Mouse (Mus musculus) myocyte (in vitro differentiated cells): ENCODE measurements around the gene Hist1h4j. TPM values are rescaled to one million over a fixed set of nuclear protein-coding genes. Genes with fewer than 3 reads are reported as not detected.

Experiments
- H3K27me3 ChIP-seq: one replicate; pipeline ENCODE4 v1.6.1; 2011; ENCODE audit not compliant: control insufficient read depth, insufficient read depth, insufficient read length
- H3K36me3 ChIP-seq: one replicate; pipeline ENCODE4 v1.6.1; 2011; ENCODE audit not compliant: control insufficient read depth, insufficient read depth
- H3K4me2 ChIP-seq: one replicate; pipeline ENCODE4 v1.6.1; 2011; ENCODE audit warnings: low read depth, control low read depth
- H3K4me3 ChIP-seq: one replicate; pipeline ENCODE4 v1.5.1; 2011; ENCODE audit warnings: mild to moderate bottlenecking, control low read depth, moderate library complexity
- H3K79me2 ChIP-seq: one replicate; pipeline ENCODE4 v1.6.1; 2011; ENCODE audit not compliant: control insufficient read depth, insufficient read depth
- H3ac ChIP-seq: one replicate; pipeline ENCODE4 v1.6.1; 2011; ENCODE audit not compliant: control insufficient read depth, insufficient read length
- CEBPB ChIP-seq: IDR thresholded peaks from 2 replicates; pipeline ENCODE4 v1.6.1; 2011; ENCODE audit warnings: mild to moderate bottlenecking, moderate library complexity; ENCODE audit not compliant: poor library complexity, insufficient read depth, severe bottlenecking
- E2F4 ChIP-seq: IDR thresholded peaks from one replicate; pipeline ENCODE4 v1.6.1; 2011; ENCODE audit warnings: mild to moderate bottlenecking, control low read depth, moderate library complexity; ENCODE audit not compliant: insufficient read depth
- MAX ChIP-seq: IDR thresholded peaks from one replicate; pipeline ENCODE4 v1.6.1; 2011; ENCODE audit warnings: low read depth, mild to moderate bottlenecking, control low read depth
- MYOD1 ChIP-seq, 3 experiments: IDR thresholded peaks; one replicate each; pipeline ENCODE4 v1.6.1; 2011; ENCODE audit warnings: control low read depth in 2 of 3, low read depth in 2 of 3, mild to moderate bottlenecking in 2 of 3, moderate library complexity in 1 of 3; ENCODE audit not compliant: insufficient read length in 2 of 3, control insufficient read depth in 1 of 3
- MYOG ChIP-seq, 3 experiments: IDR thresholded peaks; one replicate each; pipeline ENCODE4 v1.6.1; 2011; ENCODE audit warnings: control low read depth in 2 of 3, low read depth in 2 of 3, mild to moderate bottlenecking in 2 of 3; ENCODE audit not compliant: insufficient read length in 2 of 3, control insufficient read depth in 1 of 3, insufficient read depth in 1 of 3
- POLR2A ChIP-seq: IDR thresholded peaks from one replicate; pipeline ENCODE4 v1.6.1; 2011; ENCODE audit warnings: low read depth, mild to moderate bottlenecking, control low read depth, moderate library complexity; ENCODE audit not compliant: insufficient read length
- POLR2AphosphoS2 ChIP-seq: IDR thresholded peaks from one replicate; pipeline ENCODE4 v1.6.1; 2011; ENCODE audit warnings: low read depth, control low read depth; ENCODE audit not compliant: insufficient read length
- REST ChIP-seq: IDR thresholded peaks from one replicate; pipeline ENCODE4 v1.6.1; 2011; ENCODE audit warnings: mild to moderate bottlenecking, control low read depth, moderate library complexity; ENCODE audit not compliant: insufficient read depth, insufficient read length
- SRF ChIP-seq: IDR thresholded peaks from one replicate; pipeline ENCODE4 v1.6.1; 2011; ENCODE audit warnings: low read depth; ENCODE audit not compliant: control insufficient read depth, insufficient read length
- TCF12 ChIP-seq: IDR thresholded peaks from one replicate; pipeline ENCODE4 v1.6.1; 2011; ENCODE audit warnings: mild to moderate bottlenecking, control low read depth; ENCODE audit not compliant: poor library complexity, insufficient read depth, severe bottlenecking
- TCF3 ChIP-seq: IDR thresholded peaks from one replicate; pipeline ENCODE4 v1.6.1; 2011; ENCODE audit warnings: low read depth, control low read depth; ENCODE audit not compliant: insufficient read length
- USF1 ChIP-seq: IDR thresholded peaks from one replicate; pipeline ENCODE4 v1.6.1; 2011; ENCODE audit warnings: low read depth, mild to moderate bottlenecking, control low read depth, moderate library complexity
- polyA plus RNA-seq: library from polyadenylated mRNA; unstranded; fragments of >200 nt; fragmentation: generic; extraction: Trizol; gene quantifications from one replicate; pipeline ENCODE4 v1.2.1, GENCODE M21; 2012; ENCODE audit warnings: missing spikeins

The Hist1h4j gene
- polyA plus RNA-seq, 1 experiment: 1.3 TPM

- H3K4me3 ChIP-seq: peak overlapping the region; percentile 12
- H3K27me3 ChIP-seq: no peaks in the 10 kb centered on the region
- TF ChIP-seq MYOG (IDR thresholded peaks at IDR 0.05; ENCODE audit: control insufficient read depth in 1 of 3, insufficient read depth in 1 of 3, insufficient read length in 2 of 3, low read depth in 2 of 3) (no peak), POLR2AphosphoS2 (no peak), MAX (no peak), E2F4 (no peak), USF1 (no peak), SRF (no peak), REST (no peak), POLR2A (no peak), TCF3 (no peak), TCF12 (no peak)
Observed at GRCm38 (mm10) chr13:21722993-21723836, 11.6 kb upstream of the Hist1h4j start.

GRCm38 (mm10) chr13:21727948-21728572 lies 6.8 kb upstream of the Hist1h4j start:
- Histone ChIP-seq H3K27me3 (no peaks in the 10 kb centered on the region), H3K79me2 (no peaks in the 10 kb centered on the region), H3K4me3 (no peak overlapping the region), H3ac (no peak overlapping the region), H3K36me3 (no peaks in the 10 kb centered on the region), H3K4me2 (no peak overlapping the region)
- TF ChIP-seq MYOD1 (IDR thresholded peaks at IDR 0.05; ENCODE audit: control insufficient read depth in 1 of 3, insufficient read length in 2 of 3, low read depth in 2 of 3) (no peak), TCF3 (no peak), CEBPB (no peak), E2F4 (no peak), USF1 (no peak), POLR2AphosphoS2 (no peak), MAX (no peak), MYOG (IDR thresholded peaks at IDR 0.05; ENCODE audit: control insufficient read depth in 1 of 3, insufficient read depth in 1 of 3, insufficient read length in 2 of 3, low read depth in 2 of 3) (no peak), SRF (no peak), REST (no peak), POLR2A (no peak), TCF12 (no peak)

More at GRCm38 (mm10) chr13:21722993-21723836, 11.6 kb upstream of the Hist1h4j start:
- no peaks in the 10 kb centered on the region for H3K79me2 ChIP-seq
- no peak overlapping the region for H3ac ChIP-seq
- H3K36me3 ChIP-seq: no peaks in the 10 kb centered on the region
- H3K4me2 ChIP-seq: peak overlapping the region; percentile 72

GRCm38 (mm10) chr13:21729544-21729943 lies 5.3 kb upstream of the Hist1h4j start:
- no peak overlapping the region for H3K4me3 ChIP-seq
- H3K4me2 ChIP-seq: no peak overlapping the region
- H3K79me2 ChIP-seq: no peaks in the 10 kb centered on the region
- no peak overlapping the region for H3ac ChIP-seq
- no peak for TF ChIP-seq CEBPB
- no peak for TF ChIP-seq MAX
- TF ChIP-seq TCF3: no peak
- H3K27me3 ChIP-seq: no peaks in the 10 kb centered on the region
- H3K36me3 ChIP-seq: no peaks in the 10 kb centered on the region

- no peaks in the 10 kb centered on the region for H3K79me2 ChIP-seq
- H3K4me2 ChIP-seq: no peak overlapping the region
Observed at GRCm38 (mm10) chr13:21733466-21733865, 1.4 kb upstream of the Hist1h4j start.

More at GRCm38 (mm10) chr13:21733466-21733865, 1.4 kb upstream of the Hist1h4j start:
- H3K4me3 ChIP-seq: no peak overlapping the region
- no peaks in the 10 kb centered on the region for H3K27me3 ChIP-seq
- TF ChIP-seq TCF3: no peak
- TF ChIP-seq POLR2A: no peak
- TF ChIP-seq USF1: no peak
- no peak for TF ChIP-seq MAX
- no peak for TF ChIP-seq SRF
- TF ChIP-seq TCF12: no peak
- TF ChIP-seq MYOG (IDR thresholded peaks at IDR 0.05; ENCODE audit: control insufficient read depth in 1 of 3, insufficient read depth in 1 of 3, insufficient read length in 2 of 3, low read depth in 2 of 3): no peak
- TF ChIP-seq CEBPB: no peak
- no peak for TF ChIP-seq REST
- no peak for TF ChIP-seq E2F4
- no peak for TF ChIP-seq MYOD1 (IDR thresholded peaks at IDR 0.05; ENCODE audit: control insufficient read depth in 1 of 3, insufficient read length in 2 of 3, low read depth in 2 of 3)
- TF ChIP-seq POLR2AphosphoS2: no peak
- no peaks in the 10 kb centered on the region for H3K36me3 ChIP-seq
- H3ac ChIP-seq: no peak overlapping the region
